Comparison of ENCODE assay signal across 19 mouse cellular contexts in the genomic region with DNA sequence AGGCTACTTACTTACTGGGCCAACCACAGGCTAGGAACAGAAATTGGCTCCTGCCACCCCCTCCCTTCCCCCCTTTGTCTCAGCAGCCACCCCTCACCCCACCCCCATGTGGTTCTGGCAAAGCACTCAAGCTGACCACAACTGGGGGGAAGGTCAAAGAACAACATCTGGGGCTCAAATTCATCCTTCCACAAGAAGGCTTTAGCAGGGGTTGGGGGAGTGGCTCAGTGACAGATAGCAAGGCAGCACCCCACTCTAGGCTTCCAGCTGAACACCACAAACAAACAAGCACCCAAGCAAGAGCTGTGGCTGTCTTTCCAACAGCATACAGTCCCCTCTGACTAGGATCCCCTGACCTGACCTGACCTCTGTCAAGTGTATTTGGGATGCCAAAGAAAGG. TPM values are rescaled to one million over a fixed set of nuclear protein-coding genes. Genes with fewer than 3 reads are reported as not detected.
DNase-seq lines count a peak whose midpoint lies in the region; ATAC-seq and TF ChIP-seq lines count a peak whose summit lies in the region.
"Had no signal": no experiment of that assay in that cellular context is flagged by ENCODE, and none has a peak within 500 bp of the region (broad histone marks: within the 10 kb centered on the region; RNA-seq: fewer than 3 reads in every experiment).

No protein-coding gene starts in this region.

- no peak for TF ChIP-seq CTCF in stomach, postnatal 0 days (IDR thresholded peaks at IDR 0.05; ENCODE audit: low read depth)
- no peak for TF ChIP-seq CTCF in cerebellum, adult 2 months (IDR thresholded peaks at IDR 0.05; ENCODE audit: borderline replicate concordance, insufficient read depth, low read depth, low read length)

- DNase-seq in heart, adult 11 months: peak; percentile 97
- DNase-seq in heart, postnatal 10 days: no peak
- peak; percentile 51 for DNase-seq in embryonic facial prominence, embryonic 10.5 days (ENCODE audit: low spot score)
- DNase-seq in stomach, postnatal 0 days (ENCODE audit: low spot score): no peak
- DNase-seq in cerebellum, adult 2 months: no peak
- DNase-seq in frontal cortex, adult 2 months (ENCODE audit: extremely low spot score in 1 of 2, low spot score in 1 of 2): no peak
- DNase-seq: adrenal gland, adult 8-10 months; cerebellum, adult 11 months; cerebellum, postnatal 25 days; gastrocnemius, postnatal 36 days; midbrain, embryonic 14.5 days had no signal

- TF ChIP-seq EP300 in stomach, postnatal 0 days (optimal IDR thresholded peaks at IDR 0.05): no peak

- H3K9ac ChIP-seq in neural tube, embryonic 13.5 days: no peak overlapping the region
- no peak overlapping the region for H3K9ac ChIP-seq in neural tube, embryonic 15.5 days (replicated peaks)
- H3K9ac ChIP-seq in stomach, postnatal 0 days (ENCODE audit: low read length): no peak overlapping the region
- H3K9ac ChIP-seq: embryonic facial prominence, embryonic 12.5 days; hindbrain, embryonic 14.5 days; intestine, embryonic 15.5 days; limb, embryonic 13.5 days; liver, embryonic 14.5 days had no signal

- 0 out of 2 replicates have a peak overlapping the region, but pooled peaks have one; percentile 9 for H3K27ac ChIP-seq in neural tube, embryonic 13.5 days (replicated peaks)
- no peak overlapping the region for H3K27ac ChIP-seq in neural tube, embryonic 15.5 days (replicated peaks)
- peak overlapping the region; percentile 72 for H3K27ac ChIP-seq in embryonic facial prominence, embryonic 10.5 days (replicated peaks)
- H3K27ac ChIP-seq in stomach, postnatal 0 days (replicated peaks): no peak overlapping the region
- H3K27ac ChIP-seq in cerebellum, adult 2 months (ENCODE audit: insufficient read depth, low read length): no peak overlapping the region
- H3K27ac ChIP-seq: hindbrain, embryonic 14.5 days; intestine, embryonic 15.5 days; limb, embryonic 13.5 days; liver, embryonic 14.5 days; macrophage had no signal

- peaks cover 48% of the 10 kb centered on the region for H3K4me1 ChIP-seq in neural tube, embryonic 13.5 days (replicated peaks)
- H3K4me1 ChIP-seq in neural tube, embryonic 15.5 days: peaks cover 19% of the 10 kb centered on the region
- peaks cover 67% of the 10 kb centered on the region for H3K4me1 ChIP-seq in embryonic facial prominence, embryonic 10.5 days
- H3K4me1 ChIP-seq in stomach, postnatal 0 days (replicated peaks; ENCODE audit: control insufficient read depth, insufficient read depth): no peaks in the 10 kb centered on the region; the same call in 1 of the 2 replicates
- no peaks in the 10 kb centered on the region for H3K4me1 ChIP-seq in cerebellum, adult 2 months (ENCODE audit: control insufficient read depth, insufficient read depth, low read length)
- H3K4me1 ChIP-seq: intestine, embryonic 15.5 days had no signal

- no peak for TF ChIP-seq POLR2A in cerebellum, adult 2 months (IDR thresholded peaks at IDR 0.05; ENCODE audit: borderline replicate concordance, insufficient read depth, low read length)

- no peak overlapping the region for H3K4me3 ChIP-seq in neural tube, embryonic 13.5 days
- H3K4me3 ChIP-seq in neural tube, embryonic 15.5 days (replicated peaks): no peak overlapping the region
- no peak overlapping the region for H3K4me3 ChIP-seq in embryonic facial prominence, embryonic 10.5 days
- H3K4me3 ChIP-seq in stomach, postnatal 0 days (ENCODE audit: low read depth, low read length): no peak overlapping the region
- H3K4me3 ChIP-seq in cerebellum, adult 2 months (replicated peaks; ENCODE audit: insufficient read depth, low read depth, low read length): no peak overlapping the region
- H3K4me3 ChIP-seq: embryonic facial prominence, embryonic 12.5 days; intestine, embryonic 15.5 days; limb, embryonic 13.5 days had no signal

- intact Hi-C loops in heart, postnatal 10 days (cut with DNase I): no loop called here

- no peaks in the 10 kb centered on the region for H3K27me3 ChIP-seq in neural tube, embryonic 13.5 days
- no peaks in the 10 kb centered on the region for H3K27me3 ChIP-seq in neural tube, embryonic 15.5 days (replicated peaks)
- H3K27me3 ChIP-seq in embryonic facial prominence, embryonic 10.5 days (replicated peaks; ENCODE audit: low read depth, poor library complexity, severe bottlenecking): no peaks in the 10 kb centered on the region
- no peaks in the 10 kb centered on the region for H3K27me3 ChIP-seq in stomach, postnatal 0 days (ENCODE audit: control insufficient read depth, insufficient read depth, low read length)
- H3K27me3 ChIP-seq in cerebellum, adult 2 months (ENCODE audit: control insufficient read depth, insufficient read depth, low read length): no peaks in the 10 kb centered on the region; the same call in 1 of the 2 replicates
- H3K27me3 ChIP-seq: embryonic facial prominence, embryonic 12.5 days; intestine, embryonic 15.5 days; limb, embryonic 13.5 days had no signal

- no peak overlapping the region for H3K4me2 ChIP-seq in neural tube, embryonic 13.5 days
- no peak overlapping the region for H3K4me2 ChIP-seq in neural tube, embryonic 15.5 days
- H3K4me2 ChIP-seq in stomach, postnatal 0 days (replicated peaks; ENCODE audit: low read depth): no peak overlapping the region
- H3K4me2 ChIP-seq: embryonic facial prominence, embryonic 12.5 days; hindbrain, embryonic 14.5 days; intestine, embryonic 15.5 days; limb, embryonic 13.5 days had no signal

- no peaks in the 10 kb centered on the region for H3K9me3 ChIP-seq in neural tube, embryonic 13.5 days
- no peaks in the 10 kb centered on the region for H3K9me3 ChIP-seq in neural tube, embryonic 15.5 days (replicated peaks)
- no peaks in the 10 kb centered on the region for H3K9me3 ChIP-seq in embryonic facial prominence, embryonic 10.5 days
- no peaks in the 10 kb centered on the region for H3K9me3 ChIP-seq in stomach, postnatal 0 days (ENCODE audit: control insufficient read depth, low read length)
- H3K9me3 ChIP-seq: embryonic facial prominence, embryonic 12.5 days; intestine, embryonic 15.5 days; limb, embryonic 13.5 days had no signal

- ATAC-seq in neural tube, embryonic 13.5 days (ENCODE audit: low read depth): no peak
- no peak for ATAC-seq in neural tube, embryonic 15.5 days (ENCODE audit: low FRiP score)
- ATAC-seq in stomach, postnatal 0 days (ENCODE audit: low FRiP score, low TSS enrichment): no peak
- ATAC-seq: intestine, embryonic 15.5 days had no signal

- H3K36me3 ChIP-seq in neural tube, embryonic 13.5 days: no peaks in the 10 kb centered on the region
- no peaks in the 10 kb centered on the region for H3K36me3 ChIP-seq in neural tube, embryonic 15.5 days
- no peaks in the 10 kb centered on the region for H3K36me3 ChIP-seq in embryonic facial prominence, embryonic 10.5 days (replicated peaks)
- H3K36me3 ChIP-seq in stomach, postnatal 0 days (ENCODE audit: control insufficient read depth, insufficient read depth, low read length): no peaks in the 10 kb centered on the region
- H3K36me3 ChIP-seq: embryonic facial prominence, embryonic 12.5 days; intestine, embryonic 15.5 days; limb, embryonic 13.5 days had no signal

RNA-seq across cellular contexts. Expression of a gene that starts 21.8 kb away (rescaled TPM):
- 10 to 100 TPM; 48.1 to 49.0 TPM for total RNA-seq in heart, postnatal 10 days (2021)
- 139 and 143 TPM in 2 replicates for polyA plus RNA-seq in neural tube, embryonic 13.5 days (2015; fragmentation: Nextera tagmentation; extraction: Ambion mirVana)
- polyA plus RNA-seq in neural tube, embryonic 15.5 days (2015; fragmentation: Nextera tagmentation; extraction: Ambion mirVana): 132 and 140 TPM in 2 replicates
- 159 and 166 TPM in 2 replicates for polyA plus RNA-seq in embryonic facial prominence, embryonic 10.5 days (2016; fragmentation: Nextera tagmentation; extraction: Ambion mirVana)
- polyA plus RNA-seq in stomach, postnatal 0 days (2015; fragmentation: Nextera tagmentation; extraction: Ambion mirVana): 206 and 215 TPM in 2 replicates
- 113 and 124 TPM in 2 replicates for polyA plus RNA-seq in cerebellum, adult 2 months (2012; rRNA removed)
- 116 and 120 TPM in 2 replicates for polyA plus RNA-seq in frontal cortex, adult 2 months (2012; rRNA removed)

Comparison
In these comparisons a context has a peak if more than half of its experiments do, and no peak if none do; other contexts are left out.
1. DNase-seq: peak in heart, adult 11 months (single experiment) and embryonic facial prominence, embryonic 10.5 days (single experiment); none in heart, postnatal 10 days (0 of 2), stomach, postnatal 0 days (single experiment), cerebellum, adult 2 months (0 of 2) and frontal cortex, adult 2 months (0 of 2).
2. H3K27ac ChIP-seq: peak in neural tube, embryonic 13.5 days (single experiment) and embryonic facial prominence, embryonic 10.5 days (single experiment); none in neural tube, embryonic 15.5 days (single experiment), stomach, postnatal 0 days (single experiment) and cerebellum, adult 2 months (single experiment).